Mouse (Mus musculus): ENCODE data around the gene Degs1. TPM values are rescaled to one million over a fixed set of nuclear protein-coding genes. Genes with fewer than 3 reads are reported as not detected.

The Degs1 gene
- 58.4 to 66.5 TPM (median 63.5 TPM) in 4 replicates for total RNA-seq (2023)

GRCm38 (mm10) chr1:182282091-182283075, at the start of gene Degs1:
Degs1 (minus strand) TSS chr1:182282804.

Other genes starting within 250 kb of the Degs1 start
- gene Srp9, start 158.1 kb downstream of the Degs1 start, total RNA-seq (2023) = 51.0 to 64.2 TPM (median 55.2 TPM) in 4 replicates
- not detected in 4 replicates for gene Vmn1r1, start 118.3 kb downstream of the Degs1 start, total RNA-seq (2023)
- 23.7 to 29.7 TPM (median 26.1 TPM) in 4 replicates for gene Fbxo28, start 58.8 kb upstream of the Degs1 start, total RNA-seq (2023)
- 22.7 to 32.2 TPM (median 25.9 TPM) in 4 replicates for gene Trp53bp2, start 126.4 kb upstream of the Degs1 start, total RNA-seq (2023)
- gene Capn2, start 234.8 kb upstream of the Degs1 start, total RNA-seq (2023) = 25.8 to 27.6 TPM (median 26.7 TPM) in 4 replicates

All from B cell, adult 62 days (primary cell).